Mouse (Mus musculus) G1E (cell line): ENCODE data around the gene Hsd17b1.

Experiments used
- CTCF ChIP-seq: IDR thresholded peaks from 2 replicates; pipeline ENCODE4 v1.5.1; 2012; ENCODE audit warnings: low read depth, low read length, inconsistent platforms, mixed read lengths
- GATA1 ChIP-seq: IDR thresholded peaks from 2 replicates; pipeline ENCODE4 v1.6.1; 2012; ENCODE audit warnings: borderline replicate concordance, low read length, inconsistent platforms, mixed read lengths
- GATA2 ChIP-seq: IDR thresholded peaks from 2 replicates; pipeline ENCODE4 v1.6.1; 2012; ENCODE audit warnings: low read depth, low read length, inconsistent platforms, borderline replicate concordance
- POLR2AphosphoS5 ChIP-seq: IDR thresholded peaks from 2 replicates; pipeline ENCODE4 v1.6.1; 2012; ENCODE audit warnings: low read depth, low read length, inconsistent platforms; ENCODE audit not compliant: insufficient replicate concordance
- TAL1 ChIP-seq: conservative IDR thresholded peaks from 2 replicates; pipeline ENCODE4 v1.6.1; 2012; ENCODE audit warnings: low read depth, low read length, inconsistent platforms, mixed read lengths

DNA sequence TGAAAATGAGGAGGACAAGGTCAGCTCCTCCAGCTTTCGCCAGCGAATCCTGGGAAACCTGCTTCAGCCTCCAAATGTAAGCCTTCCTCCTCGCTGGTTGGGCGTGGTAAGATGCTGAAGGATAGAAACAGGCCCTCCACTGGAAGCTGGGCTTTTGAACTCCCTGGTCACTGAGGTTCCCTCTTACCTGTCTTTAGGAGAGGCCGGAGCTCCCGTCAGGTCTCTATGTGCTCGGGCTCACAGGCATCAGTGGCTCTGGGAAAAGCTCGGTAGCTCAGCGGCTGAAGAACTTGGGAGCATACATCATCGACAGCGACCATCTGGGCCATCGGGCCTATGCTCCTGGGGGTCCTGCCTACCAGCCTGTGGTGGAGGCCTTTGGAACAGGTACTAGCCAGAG lies 6.6 kb downstream of the Hsd17b1 start:
- TF ChIP-seq CTCF (no peak), GATA1 (no peak), GATA2 (no peak), TAL1 (no peak), POLR2AphosphoS5 (no peak)
